Mouse (Mus musculus): Measurements from ENCODE around the gene Ctla4. TPM values are rescaled to one million over a fixed set of nuclear protein-coding genes. Genes with fewer than 3 reads are reported as not detected.

Gene Ctla4
- total and polyA plus RNA-seq, 2 experiments from 2014 or later, result not detected

GRCm38 (mm10) chr1:60875267-60875666 lies 11.5 kb upstream of the Ctla4 start:
- Histone ChIP-seq H3K27ac (ENCODE audit: low read depth, low read length) (no peak overlapping the region), H3K4me2 (ENCODE audit: low read depth, low read length, poor library complexity, severe bottlenecking) (no peak overlapping the region), H3K9me3 (ENCODE audit: low read length) (no peaks in the 10 kb centered on the region), H3K4me1 (ENCODE audit: insufficient read depth, low read length) (no peaks in the 10 kb centered on the region), H3K27me3 (ENCODE audit: insufficient read depth, low read length) (no peaks in the 10 kb centered on the region), H3K36me3 (ENCODE audit: insufficient read depth, low read length) (no peaks in the 10 kb centered on the region), H3K9ac (replicated peaks; ENCODE audit: low read length, poor library complexity, severe bottlenecking) (no peak overlapping the region), H3K4me3 (ENCODE audit: low read depth, low read length) (no peak overlapping the region)
- DNase-seq (ENCODE audit: low spot score) (no peak), ATAC-seq (ENCODE audit: low FRiP score) (no peak)
- no peak for TF ChIP-seq CTCF (IDR thresholded peaks at IDR 0.05)
- WGBS, result 78% methylated on average over 3 of the region's 3 CpGs

- no peak for DNase-seq (ENCODE audit: low spot score)
Measured at GRCm38 (mm10) chr1:60880116-60880867, 6.5 kb upstream of the Ctla4 start.

GRCm38 (mm10) chr1:60882792-60883191 lies 4.0 kb upstream of the Ctla4 start:
- no peaks in the 10 kb centered on the region for H3K36me3 ChIP-seq (ENCODE audit: insufficient read depth, low read length)
- 60% methylated on average over 2 of the region's 2 CpGs for WGBS
- no peaks in the 10 kb centered on the region for H3K4me1 ChIP-seq (ENCODE audit: insufficient read depth, low read length)
- no peak for DNase-seq (ENCODE audit: low spot score)
- no peak overlapping the region for H3K9ac ChIP-seq (replicated peaks; ENCODE audit: low read length, poor library complexity, severe bottlenecking)
- H3K4me3 ChIP-seq (ENCODE audit: low read depth, low read length), result no peak overlapping the region
- H3K9me3 ChIP-seq (ENCODE audit: low read length), result no peaks in the 10 kb centered on the region
- no peak for TF ChIP-seq CTCF (IDR thresholded peaks at IDR 0.05)
- no peak overlapping the region for H3K4me2 ChIP-seq (ENCODE audit: low read depth, low read length, poor library complexity, severe bottlenecking)
- H3K27me3 ChIP-seq (ENCODE audit: insufficient read depth, low read length), result no peaks in the 10 kb centered on the region
- no peak for ATAC-seq (ENCODE audit: low FRiP score)
- no peak overlapping the region for H3K27ac ChIP-seq (ENCODE audit: low read depth, low read length)

More at GRCm38 (mm10) chr1:60880116-60880867, 6.5 kb upstream of the Ctla4 start:
- no peak for ATAC-seq (ENCODE audit: low FRiP score)
- WGBS, result 61% methylated on average over 10 of the region's 10 CpGs
- no peak overlapping the region for H3K9ac ChIP-seq (replicated peaks; ENCODE audit: low read length, poor library complexity, severe bottlenecking)
- no peak overlapping the region for H3K4me3 ChIP-seq (ENCODE audit: low read depth, low read length)
- H3K27me3 ChIP-seq (ENCODE audit: insufficient read depth, low read length), result no peaks in the 10 kb centered on the region
- TF ChIP-seq CTCF (IDR thresholded peaks at IDR 0.05), result no peak
- no peaks in the 10 kb centered on the region for H3K4me1 ChIP-seq (ENCODE audit: insufficient read depth, low read length)
- H3K4me2 ChIP-seq (ENCODE audit: low read depth, low read length, poor library complexity, severe bottlenecking), result no peak overlapping the region
- H3K27ac ChIP-seq (ENCODE audit: low read depth, low read length), result no peak overlapping the region
- H3K36me3 ChIP-seq (ENCODE audit: insufficient read depth, low read length), result no peaks in the 10 kb centered on the region
- H3K9me3 ChIP-seq (ENCODE audit: low read length), result no peaks in the 10 kb centered on the region

GRCm38 (mm10) chr1:60883279-60883678 lies 3.5 kb upstream of the Ctla4 start:
- no peaks in the 10 kb centered on the region for H3K4me1 ChIP-seq (ENCODE audit: insufficient read depth, low read length)
- DNase-seq (ENCODE audit: low spot score) (no peak), ATAC-seq (ENCODE audit: low FRiP score) (no peak)
- no peak overlapping the region for H3K9ac ChIP-seq (replicated peaks; ENCODE audit: low read length, poor library complexity, severe bottlenecking)
- H3K36me3 ChIP-seq (ENCODE audit: insufficient read depth, low read length), result no peaks in the 10 kb centered on the region
- no peaks in the 10 kb centered on the region for H3K27me3 ChIP-seq (ENCODE audit: insufficient read depth, low read length)
- no peak overlapping the region for H3K4me2 ChIP-seq (ENCODE audit: low read depth, low read length, poor library complexity, severe bottlenecking)
- no peak overlapping the region for H3K27ac ChIP-seq (ENCODE audit: low read depth, low read length)
- 84% methylated on average over 2 of the region's 2 CpGs for WGBS
- no peaks in the 10 kb centered on the region for H3K9me3 ChIP-seq (ENCODE audit: low read length)
- no peak for TF ChIP-seq CTCF (IDR thresholded peaks at IDR 0.05)
- H3K4me3 ChIP-seq (ENCODE audit: low read depth, low read length), result no peak overlapping the region

GRCm38 (mm10) chr1:60884611-60885010 lies 2.2 kb upstream of the Ctla4 start:
- Histone ChIP-seq H3K27me3 (ENCODE audit: insufficient read depth, low read length) (no peaks in the 10 kb centered on the region), H3K4me1 (ENCODE audit: insufficient read depth, low read length) (no peaks in the 10 kb centered on the region), H3K4me3 (ENCODE audit: low read depth, low read length) (no peak overlapping the region), H3K9ac (replicated peaks; ENCODE audit: low read length, poor library complexity, severe bottlenecking) (no peak overlapping the region), H3K4me2 (ENCODE audit: low read depth, low read length, poor library complexity, severe bottlenecking) (no peak overlapping the region), H3K36me3 (ENCODE audit: insufficient read depth, low read length) (no peaks in the 10 kb centered on the region), H3K27ac (ENCODE audit: low read depth, low read length) (no peak overlapping the region), H3K9me3 (ENCODE audit: low read length) (no peaks in the 10 kb centered on the region)
- TF ChIP-seq CTCF (IDR thresholded peaks at IDR 0.05), result no peak
- ATAC-seq (ENCODE audit: low FRiP score), result no peak
- no peak for DNase-seq (ENCODE audit: low spot score)
- WGBS, result 82% methylated on average over 1 of the region's 1 CpGs

GRCm38 (mm10) chr1:60898127-60898932 lies 11.5 kb downstream of the Ctla4 start:
- TF ChIP-seq CTCF (IDR thresholded peaks at IDR 0.05), result no peak
- H3K27me3 ChIP-seq (ENCODE audit: insufficient read depth, low read length), result no peaks in the 10 kb centered on the region
- no peak for ATAC-seq (ENCODE audit: low FRiP score)
- no peak overlapping the region for H3K4me3 ChIP-seq (ENCODE audit: low read depth, low read length)
- H3K36me3 ChIP-seq (ENCODE audit: insufficient read depth, low read length), result no peaks in the 10 kb centered on the region
- DNase-seq (ENCODE audit: low spot score), result no peak
- H3K9ac ChIP-seq (replicated peaks; ENCODE audit: low read length, poor library complexity, severe bottlenecking), result no peak overlapping the region
- 86% methylated on average over 5 of the region's 5 CpGs for WGBS
- no peak overlapping the region for H3K27ac ChIP-seq (ENCODE audit: low read depth, low read length)
- no peaks in the 10 kb centered on the region for H3K4me1 ChIP-seq (ENCODE audit: insufficient read depth, low read length)
- H3K4me2 ChIP-seq (ENCODE audit: low read depth, low read length, poor library complexity, severe bottlenecking), result no peak overlapping the region
- H3K9me3 ChIP-seq (ENCODE audit: low read length), result no peaks in the 10 kb centered on the region

All from midbrain, postnatal 0 days (tissue).